Mouse (Mus musculus) mature B cell (primary cell): Measurements from ENCODE around the gene Dcaf11.

Experiments
- in situ Hi-C: fragments of 300-500 bp; cut with MboI; formaldehyde crosslinking; loops from 2 replicates; pipeline ENCODE4 v1.14.3; 2019

Dcaf11 gene

DNA sequence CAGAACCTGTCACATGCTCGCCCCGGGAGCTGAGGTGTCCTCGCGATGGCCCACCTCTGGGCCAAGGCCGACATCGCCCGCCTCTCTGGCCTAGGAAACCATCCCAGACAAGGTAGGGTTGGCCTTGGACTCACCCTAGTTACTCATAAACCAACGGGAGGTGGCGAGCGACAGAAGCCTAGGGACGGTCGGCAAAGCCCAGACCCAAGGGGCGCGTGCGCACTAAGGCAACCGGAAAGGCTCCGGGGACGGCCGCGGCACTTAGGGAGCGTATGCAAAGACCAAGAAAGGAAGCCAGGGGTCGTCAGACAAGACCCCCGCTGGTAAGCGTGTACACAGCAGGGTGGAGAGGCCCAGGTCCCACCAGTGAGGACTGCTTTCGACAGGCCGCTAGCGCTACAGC, at the start of gene Dcaf11:
TSS of gene Dcaf11 (plus strand) at position 208 of the 403 bp plus-strand sequence.
- in situ Hi-C loops, result no loop called here

DNA sequence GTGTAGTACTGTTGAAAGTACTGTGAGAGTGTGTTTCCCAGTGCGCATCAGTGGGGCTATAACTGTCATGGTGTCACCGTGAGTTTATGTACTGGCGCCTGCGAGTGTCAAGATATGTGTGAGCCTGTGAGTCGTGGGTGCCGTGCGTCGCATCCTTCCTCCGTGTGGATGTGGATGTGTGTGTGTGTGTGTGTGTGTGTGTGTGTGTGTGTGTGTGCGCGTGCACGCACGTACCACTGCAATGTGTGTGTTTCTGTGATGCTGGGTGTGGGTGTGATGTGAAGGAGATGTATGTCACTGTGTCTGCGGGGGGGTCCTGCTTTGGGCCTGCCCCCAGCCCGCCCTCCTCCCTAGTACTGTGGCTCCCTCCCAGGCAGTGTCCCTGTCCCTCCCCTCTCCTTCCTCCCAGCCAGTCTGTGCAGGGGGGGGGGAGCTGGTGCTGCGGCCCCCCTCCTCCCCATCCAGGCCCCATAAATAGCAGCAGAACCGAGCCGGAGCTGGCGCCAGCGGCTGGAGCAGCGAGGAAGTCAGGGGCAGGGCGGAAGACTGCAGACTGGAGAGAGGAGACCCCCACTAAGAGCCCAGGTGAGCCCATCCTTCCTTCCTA, 49.6 kb upstream of the Dcaf11 start, which contains the start of gene Cpne6:
TSS of gene Cpne6 (plus strand) at position 321 of the 607 bp plus-strand sequence.
- in situ Hi-C loops, result no loop called here

DNA sequence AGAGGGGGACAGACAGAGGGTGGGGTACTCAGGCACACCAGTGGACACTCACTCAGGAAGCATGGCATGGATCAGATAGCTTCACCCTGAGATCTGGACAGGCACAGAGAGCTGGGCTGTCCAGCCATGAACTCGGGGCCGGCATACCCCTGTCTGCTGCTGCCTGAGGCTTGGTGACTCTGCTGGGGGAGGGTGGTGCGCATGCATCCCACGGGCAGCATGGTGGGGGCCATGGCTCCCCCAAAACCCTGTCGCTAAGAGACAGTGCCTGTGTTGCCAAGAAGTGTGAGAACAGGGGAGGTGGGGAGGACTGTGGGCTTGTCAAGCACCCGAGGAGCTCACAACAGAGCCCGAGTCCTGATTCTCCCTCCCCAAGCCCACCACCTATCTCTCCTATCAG, 48.8 kb upstream of the Dcaf11 start:
- in situ Hi-C loops, result no loop called here

- in situ Hi-C loops, result no loop called here
Observed at GRCm38 (mm10) chr14:55513927-55514326, 45.9 kb upstream of the Dcaf11 start.

- in situ Hi-C loops, result no loop called here
Observed at GRCm38 (mm10) chr14:55515846-55516245, 44.0 kb upstream of the Dcaf11 start.

DNA sequence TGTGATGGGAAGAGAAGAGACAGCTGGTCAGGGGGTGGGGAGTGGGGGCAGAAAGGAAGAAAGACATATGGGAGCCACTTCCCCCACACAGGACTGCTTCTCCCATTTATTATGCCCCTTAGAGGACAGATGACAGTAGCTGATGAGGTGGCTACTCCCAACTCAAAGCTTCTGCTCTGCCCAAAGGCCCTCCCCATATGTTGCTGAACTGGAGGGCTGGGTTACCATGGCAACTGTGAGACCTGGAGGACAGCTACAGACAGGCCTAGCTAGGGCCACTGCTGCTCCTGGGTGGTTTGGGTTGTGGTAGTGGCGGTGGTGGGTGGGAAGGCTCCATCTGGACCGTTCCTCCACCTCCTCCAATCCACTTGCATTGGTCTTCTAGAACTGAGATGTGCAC, 40.9 kb upstream of the Dcaf11 start:
- in situ Hi-C loops, result no loop called here

DNA sequence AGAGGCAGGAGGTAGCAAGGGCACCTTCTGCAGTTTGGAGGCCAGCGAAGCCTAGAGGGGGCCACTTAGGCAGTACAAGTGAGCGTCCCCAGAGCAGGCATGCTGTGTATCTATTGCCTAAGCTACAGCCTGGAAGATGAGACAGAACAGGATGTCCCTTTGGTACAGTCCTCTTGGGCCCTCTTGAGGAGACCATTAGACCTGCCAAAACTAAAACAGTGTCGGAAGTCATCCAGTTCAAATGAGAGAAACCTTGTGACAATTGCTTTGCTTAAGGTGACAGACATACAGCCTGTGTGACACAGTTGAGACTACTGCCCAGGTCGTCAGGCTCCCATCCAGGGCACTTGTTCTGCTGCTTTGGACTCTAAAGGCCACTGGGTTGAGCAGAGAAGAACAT, 40.2 kb upstream of the Dcaf11 start:
- in situ Hi-C loops, result no loop called here

DNA sequence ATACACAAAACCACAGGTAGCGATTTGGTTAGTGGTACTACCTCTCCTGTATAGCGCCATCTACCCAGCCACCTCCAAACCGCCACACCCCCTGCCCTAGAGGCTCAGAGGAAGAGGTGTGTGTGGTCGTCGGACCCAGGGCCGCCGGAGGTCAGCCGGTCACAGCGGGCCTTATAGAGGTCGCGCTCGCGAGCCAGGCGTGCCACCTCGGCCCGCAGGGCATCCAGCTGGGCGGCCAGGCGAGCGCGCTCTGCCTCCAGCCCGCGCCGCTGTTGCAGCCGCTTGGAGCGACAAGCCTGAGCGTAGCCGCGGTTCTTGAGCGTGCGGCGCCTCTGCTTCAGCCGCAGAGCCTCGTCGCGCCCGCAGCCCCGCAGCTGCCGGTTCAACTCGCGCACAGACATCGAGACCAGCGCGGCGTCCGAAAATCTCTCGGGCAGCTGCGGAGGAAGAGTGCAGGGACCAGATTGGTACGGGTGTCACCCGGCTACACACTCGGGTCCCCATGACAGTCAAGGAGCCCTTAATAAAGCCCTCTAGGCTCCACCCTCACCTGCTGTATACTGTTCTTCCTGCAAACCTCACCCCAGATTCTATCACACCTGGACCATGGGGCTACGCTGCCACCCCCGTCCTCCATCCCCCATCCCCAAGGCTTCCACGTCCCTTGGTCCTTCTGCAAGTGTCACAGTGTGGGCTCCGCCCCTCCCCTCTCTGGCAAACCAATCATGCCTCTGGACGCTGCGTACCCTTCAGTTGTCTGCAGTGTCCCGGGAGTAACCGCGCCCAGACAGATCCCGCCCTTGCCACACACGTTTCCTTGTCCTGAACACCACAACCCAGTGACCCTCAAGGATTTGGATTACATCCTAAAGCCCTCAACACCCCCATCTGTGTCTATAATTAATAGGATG, 39.1 kb upstream of the Dcaf11 start:
- in situ Hi-C loops, result no loop called here

DNA sequence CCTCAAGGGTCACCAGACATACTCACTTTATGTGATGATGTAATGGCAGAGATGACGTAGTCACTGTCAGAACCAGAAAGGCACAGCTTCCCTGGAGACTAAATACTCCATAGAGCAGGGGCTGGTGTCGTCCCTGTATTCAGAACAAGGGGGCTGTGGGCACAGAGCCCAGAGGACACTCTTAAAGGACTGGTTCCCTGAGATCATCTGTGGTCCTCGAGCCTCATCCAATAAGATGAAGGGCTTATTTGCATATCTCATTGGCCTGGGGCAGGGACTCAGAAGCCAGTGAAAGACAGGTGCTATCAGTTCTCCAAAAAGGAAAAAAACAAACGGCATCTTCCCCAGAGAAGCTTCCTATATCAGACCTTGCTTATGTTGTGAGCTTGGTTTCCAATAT, 35.7 kb upstream of the Dcaf11 start:
- in situ Hi-C loops, result no loop called here

- in situ Hi-C loops, result no loop called here
Observed at GRCm38 (mm10) chr14:55524785-55525184, 35.0 kb upstream of the Dcaf11 start, which contains the start of gene Nrl. Nrl (minus strand) TSS chr14:55524981.

DNA sequence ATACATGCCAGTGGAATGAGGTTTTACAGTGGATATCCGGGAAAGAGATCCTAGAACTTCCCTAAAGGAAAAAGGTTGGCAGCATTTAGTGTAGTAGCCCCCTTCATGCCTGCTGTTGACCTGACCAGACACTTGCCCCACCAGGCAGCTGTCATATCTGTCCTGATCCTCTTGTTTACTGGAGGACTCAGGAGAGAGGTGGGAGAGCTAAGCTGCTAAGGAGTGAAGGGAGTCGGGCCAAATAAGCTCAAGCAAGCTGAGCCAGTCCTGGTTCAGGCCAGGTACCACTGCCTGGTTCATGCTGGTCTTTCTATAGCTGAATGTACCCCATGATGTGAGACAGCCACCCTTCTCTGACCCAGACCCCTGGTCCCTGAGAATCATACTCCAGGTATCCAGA, 33.1 kb upstream of the Dcaf11 start:
- in situ Hi-C loops, result no loop called here

GRCm38 (mm10) chr14:55527940-55528339, 31.9 kb upstream of the Dcaf11 start:
- in situ Hi-C loops, result no loop called here

GRCm38 (mm10) chr14:55536116-55536745, 23.6 kb upstream of the Dcaf11 start:
- in situ Hi-C loops, result no loop called here

- in situ Hi-C loops, result no loop called here
Observed at GRCm38 (mm10) chr14:55540067-55540786, 19.6 kb upstream of the Dcaf11 start, which contains the start of gene Pck2. Pck2 (plus strand) TSS chr14:55540266.

- in situ Hi-C loops, result no loop called here
Observed at GRCm38 (mm10) chr14:55540787-55541321, 19.0 kb upstream of the Dcaf11 start.

- in situ Hi-C loops, result no loop called here
Observed at GRCm38 (mm10) chr14:55542268-55542667, 17.5 kb upstream of the Dcaf11 start.

DNA sequence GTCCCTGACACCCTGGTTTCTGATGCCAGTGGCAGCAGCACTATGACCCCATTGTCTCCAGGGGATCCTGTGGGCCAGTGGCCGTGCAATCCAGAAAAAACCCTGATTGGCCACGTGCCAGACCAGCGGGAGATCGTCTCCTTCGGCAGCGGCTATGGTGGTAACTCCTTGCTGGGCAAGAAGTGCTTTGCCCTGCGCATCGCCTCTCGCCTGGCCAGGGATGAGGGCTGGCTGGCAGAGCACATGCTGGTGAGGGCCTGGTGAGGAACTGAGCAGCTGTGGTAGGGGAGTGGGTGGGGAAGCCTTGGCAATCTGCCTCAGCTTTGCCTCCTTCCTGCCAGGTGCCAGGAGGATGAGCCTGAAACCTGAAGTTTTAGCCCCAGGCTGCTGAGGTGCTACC, 15.5 kb upstream of the Dcaf11 start:
- in situ Hi-C loops, result no loop called here

- in situ Hi-C loops, result no loop called here
Observed at GRCm38 (mm10) chr14:55550191-55550590, 9.6 kb upstream of the Dcaf11 start.

DNA sequence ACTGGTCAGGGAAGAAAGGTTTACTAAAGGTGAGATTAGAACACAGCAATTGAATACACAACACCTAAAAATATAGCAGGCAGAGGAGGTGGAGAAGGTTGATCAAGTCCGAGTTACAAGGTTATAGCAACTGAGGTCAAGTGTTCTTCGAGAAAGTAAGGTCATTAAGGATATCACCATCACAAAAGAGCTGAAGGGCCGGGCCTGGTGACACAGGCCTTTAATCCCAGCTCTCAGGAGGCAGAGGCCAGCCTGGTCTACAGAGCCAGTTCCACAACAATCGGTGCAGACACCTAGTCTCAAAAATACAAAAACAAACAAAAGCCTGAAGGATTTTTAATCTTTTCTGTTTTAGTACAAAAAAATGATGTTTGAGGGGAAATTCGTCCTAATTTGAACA, 8.5 kb upstream of the Dcaf11 start:
- in situ Hi-C loops, result no loop called here

DNA sequence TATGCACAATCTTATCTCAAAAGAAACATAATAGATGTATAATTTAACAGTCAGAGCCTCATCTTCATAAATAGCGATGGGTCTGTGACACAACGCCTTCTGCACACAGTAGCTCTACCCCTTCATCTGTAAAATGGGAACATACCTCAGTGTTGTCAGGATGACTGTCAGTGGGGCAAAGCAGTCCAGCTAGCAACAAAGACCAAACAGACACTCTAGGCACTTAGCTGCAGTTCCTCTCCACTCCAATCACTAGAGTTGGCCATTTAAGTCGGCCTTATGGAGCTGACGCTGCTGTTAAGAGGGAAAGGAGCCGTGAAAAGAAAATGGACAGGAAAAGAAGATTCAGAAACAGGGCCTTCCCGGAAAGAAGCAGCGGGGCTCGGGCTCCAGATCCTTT, 8.0 kb upstream of the Dcaf11 start:
- in situ Hi-C loops, result no loop called here

GRCm38 (mm10) chr14:55554635-55555034, 5.2 kb upstream of the Dcaf11 start:
- in situ Hi-C loops, result no loop called here

GRCm38 (mm10) chr14:55555788-55556187, 4.0 kb upstream of the Dcaf11 start:
- in situ Hi-C loops, result no loop called here
